Mouse (Mus musculus) olfactory bulb, adult 2 months (tissue): ENCODE data around the gene Ppcdc. TPM values are rescaled to one million over a fixed set of nuclear protein-coding genes. Genes with fewer than 3 reads are reported as not detected.

ENCODE experiments used
- H3K27ac ChIP-seq: fragments of 200-500 bp; 2 replicates; pipeline ENCODE4 v1.5.1; 2012; ENCODE audit warnings: low read depth, low read length; ENCODE audit not compliant: insufficient read depth
- H3K4me1 ChIP-seq: fragments of 200-500 bp; 2 replicates; pipeline ENCODE4 v1.6.1; 2012; ENCODE audit warnings: low read length; ENCODE audit not compliant: control insufficient read depth, insufficient read depth
- H3K4me3 ChIP-seq: fragments of 200-500 bp; 2 replicates; pipeline ENCODE4 v1.5.1; 2012; ENCODE audit warnings: mild to moderate bottlenecking, low read depth, low read length, moderate library complexity; ENCODE audit not compliant: insufficient read depth
- CTCF ChIP-seq: fragments of 200-500 bp; IDR thresholded peaks from 2 replicates; pipeline ENCODE4 v1.5.1; 2012; ENCODE audit warnings: low read depth, mild to moderate bottlenecking, low read length, moderate library complexity; ENCODE audit not compliant: insufficient read depth
- POLR2A ChIP-seq: fragments of 200-500 bp; IDR thresholded peaks from 2 replicates; pipeline ENCODE4 v1.6.1; 2012; ENCODE audit warnings: mild to moderate bottlenecking, low read depth, low read length, moderate library complexity; ENCODE audit not compliant: insufficient read depth
- WGBS: fragments of 180-500 bp; shearing (Covaris S2); methylation state at CpG from one replicate; pipeline ENCODE4 v1.1.7; 2018; 5-methylcytosine and 5-hydroxymethylcytosine counted together
- polyA plus RNA-seq: library from polyadenylated mRNA; stranded (reverse); fragments of >200 nt; gene quantifications from 2 replicates; pipeline ENCODE4 v1.2.4, GENCODE M21; 2012; ENCODE audit warnings: low replicate concordance; ENCODE audit not compliant: missing spikeins, insufficient read depth, insufficient read length

Ppcdc gene
- polyA plus RNA-seq, 1 experiment, result not detected

DNA sequence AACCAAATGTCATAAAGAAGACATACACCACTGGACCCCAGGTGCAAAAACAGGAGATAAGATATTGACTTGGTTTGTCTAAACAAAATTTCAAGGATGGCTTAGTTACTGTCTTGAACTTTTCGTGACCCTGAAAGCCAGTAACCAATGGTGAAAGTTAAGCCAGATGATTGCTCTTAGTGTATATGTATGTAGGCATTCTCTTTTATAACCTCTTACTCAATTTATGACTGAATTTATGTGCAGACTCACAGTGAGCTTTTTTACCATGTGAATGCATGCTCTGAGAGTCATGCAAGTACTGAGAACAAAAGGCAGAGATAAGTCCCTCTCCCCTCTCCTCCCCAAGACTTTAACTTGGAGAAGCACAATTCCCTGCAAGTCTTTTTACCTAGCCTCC is 47.0 kb downstream of the Ppcdc start:
- Histone ChIP-seq H3K4me3 (no peak overlapping the region), H3K4me1 (0 out of 2 replicates have a peak, but pooled peaks cover 2% of the 10 kb centered on the region), H3K27ac (no peak overlapping the region)
- TF ChIP-seq CTCF, result no peak
- no peak for TF ChIP-seq POLR2A
- WGBS, result 93% methylated on average over 1 of the region's 1 CpGs

DNA sequence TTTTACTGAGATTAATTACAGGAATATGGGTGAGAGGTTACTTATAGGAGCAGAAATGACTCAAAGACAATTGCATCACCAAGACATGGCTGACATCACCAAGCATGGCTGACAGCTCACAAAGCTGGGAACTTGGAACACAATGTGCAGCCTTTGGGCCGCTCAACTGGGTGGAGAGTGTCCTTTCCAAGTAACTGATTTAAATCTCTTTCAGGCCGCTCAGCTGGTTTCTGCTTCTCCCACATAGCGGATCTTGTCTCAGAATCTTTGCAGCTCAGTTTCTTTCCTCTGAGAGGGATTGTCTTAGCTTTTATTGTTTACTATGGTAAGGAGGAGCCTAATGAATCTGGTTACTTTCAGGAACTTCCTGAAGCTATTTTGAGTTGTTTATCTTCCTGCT is 49.1 kb downstream of the Ppcdc start:
- no peak overlapping the region for H3K27ac ChIP-seq
- H3K4me3 ChIP-seq, result no peak overlapping the region
- WGBS, result 79% methylated on average over 3 of the region's 3 CpGs
- TF ChIP-seq POLR2A (no peak), CTCF (no peak)
- H3K4me1 ChIP-seq, result 0 out of 2 replicates have a peak, but pooled peaks cover 2% of the 10 kb centered on the region

GRCm38 (mm10) chr9:57389131-57389530 is 50.8 kb downstream of the Ppcdc start:
- 0 out of 2 replicates have a peak, but pooled peaks cover 2% of the 10 kb centered on the region for H3K4me1 ChIP-seq
- no peak overlapping the region for H3K4me3 ChIP-seq
- no peak for TF ChIP-seq POLR2A
- no peak for TF ChIP-seq CTCF
- no peak overlapping the region for H3K27ac ChIP-seq
- 7% methylated on average over 1 of the region's 1 CpGs for WGBS

- WGBS, result 92% methylated on average over 4 of the region's 4 CpGs
- no peak overlapping the region for H3K27ac ChIP-seq
These were observed 53.0 kb downstream of the Ppcdc start for GRCm38 (mm10) chr9:57386926-57387325.

DNA sequence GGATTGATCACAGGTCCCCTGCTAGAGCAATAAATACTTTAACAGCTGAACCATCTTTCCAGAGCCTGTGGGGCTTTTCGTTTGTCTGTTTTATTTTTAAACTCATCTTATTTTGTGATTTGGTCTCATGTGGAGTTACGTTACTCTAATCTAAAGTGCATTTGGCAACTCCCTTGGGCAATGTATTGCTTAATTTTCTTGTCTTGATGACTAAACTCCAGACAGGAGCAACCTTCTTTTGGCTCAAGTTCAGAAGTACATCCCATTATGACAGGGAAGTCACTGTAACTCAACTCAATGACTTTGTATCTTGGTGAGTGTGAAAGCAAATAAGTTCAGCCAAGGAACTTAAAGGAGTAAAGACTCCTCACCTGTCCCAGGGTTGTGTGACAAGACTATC is 55.3 kb downstream of the Ppcdc start:
- Histone ChIP-seq H3K4me3 (no peak overlapping the region), H3K27ac (no peak overlapping the region), H3K4me1 (0 out of 2 replicates have a peak, but pooled peaks cover 2% of the 10 kb centered on the region)
- TF ChIP-seq CTCF (no peak), POLR2A (no peak)
- WGBS, result 68% methylated on average over 2 of the region's 2 CpGs

More at GRCm38 (mm10) chr9:57386926-57387325, 53.0 kb downstream of the Ppcdc start:
- TF ChIP-seq CTCF (no peak), POLR2A (no peak)
- H3K4me3 ChIP-seq, result no peak overlapping the region
- 0 out of 2 replicates have a peak, but pooled peaks cover 2% of the 10 kb centered on the region for H3K4me1 ChIP-seq

GRCm38 (mm10) chr9:57360999-57361398 is 78.9 kb downstream of the Ppcdc start:
- Histone ChIP-seq H3K4me3 (no peak overlapping the region), H3K27ac (no peak overlapping the region), H3K4me1 (no peaks in the 10 kb centered on the region)
- no peak for TF ChIP-seq CTCF
- TF ChIP-seq POLR2A, result no peak
- 97% methylated on average over 3 of the region's 3 CpGs for WGBS

DNA sequence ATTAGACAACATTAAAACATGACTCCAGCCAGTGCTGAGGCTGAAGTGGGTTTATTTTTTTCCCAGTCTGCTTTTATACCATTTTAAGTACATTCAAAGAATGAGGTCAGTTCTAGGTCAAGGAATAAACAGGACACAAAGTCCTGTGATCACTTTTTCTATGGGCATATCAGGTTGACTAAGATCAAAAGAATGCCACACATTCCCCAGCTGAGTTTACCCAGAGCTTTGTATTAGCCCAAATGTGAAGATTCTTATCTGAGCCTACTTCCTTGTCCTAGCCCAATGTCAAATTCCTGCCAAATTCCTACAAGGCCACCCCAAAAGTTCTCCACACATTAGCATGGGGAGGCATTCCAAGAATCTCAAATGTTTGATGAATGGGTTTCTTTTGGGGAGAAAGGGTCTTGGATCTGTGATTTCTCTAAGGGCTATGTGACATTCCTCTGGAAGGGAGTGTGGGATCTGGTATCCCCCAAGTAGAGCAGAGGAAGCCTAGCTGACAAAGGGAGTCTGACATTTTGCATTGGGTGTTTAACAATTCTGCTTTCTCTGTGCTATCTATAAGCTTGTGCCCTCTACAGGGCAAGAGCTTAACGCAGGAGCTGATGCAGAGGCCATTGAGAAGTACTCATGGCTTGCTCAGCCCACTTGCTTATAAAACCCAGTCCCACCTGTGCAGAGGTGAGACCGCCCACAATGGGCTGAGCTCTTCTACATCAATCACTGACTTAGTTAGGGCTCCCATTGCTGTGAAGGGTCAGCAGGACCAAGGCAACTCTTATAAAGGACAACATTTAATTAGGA is 85.3 kb downstream of the Ppcdc start:
- WGBS, result 69% methylated on average over 2 of the region's 2 CpGs
- Histone ChIP-seq H3K4me3 (no peak overlapping the region), H3K27ac (no peak overlapping the region), H3K4me1 (no peaks in the 10 kb centered on the region)
- TF ChIP-seq CTCF, result no peak
- TF ChIP-seq POLR2A, result no peak

GRCm38 (mm10) chr9:57351277-57351676 is 88.6 kb downstream of the Ppcdc start:
- H3K4me1 ChIP-seq, result no peaks in the 10 kb centered on the region
- 52% methylated on average over 2 of the region's 2 CpGs for WGBS
- no peak overlapping the region for H3K27ac ChIP-seq
- no peak overlapping the region for H3K4me3 ChIP-seq
- TF ChIP-seq CTCF, result no peak
- no peak for TF ChIP-seq POLR2A

DNA sequence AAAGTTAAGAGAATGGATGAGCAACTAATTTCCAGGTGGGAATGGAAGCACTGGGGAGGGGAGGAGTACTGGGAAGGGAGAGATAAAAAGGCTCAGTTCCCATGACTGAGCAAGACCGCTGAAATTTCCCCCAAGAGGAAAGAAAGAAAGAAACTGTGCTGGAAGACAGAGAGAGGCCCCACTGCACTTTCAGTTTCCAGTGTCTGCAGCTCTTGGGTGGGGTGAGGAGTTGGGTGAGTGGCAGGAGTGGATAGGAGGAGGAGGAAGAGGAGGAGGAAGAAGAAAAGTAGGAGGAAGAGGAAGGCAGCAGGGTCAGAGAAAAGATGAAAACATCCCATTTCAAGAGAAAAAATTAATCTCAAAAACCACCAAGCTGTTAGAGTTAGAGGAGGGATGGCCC is 94.0 kb downstream of the Ppcdc start:
- no peaks in the 10 kb centered on the region for H3K4me1 ChIP-seq
- no peak overlapping the region for H3K27ac ChIP-seq
- TF ChIP-seq POLR2A (no peak), CTCF (no peak)
- 59% methylated on average over 1 of the region's 1 CpGs for WGBS
- no peak overlapping the region for H3K4me3 ChIP-seq
